Mouse (Mus musculus) spleen, adult 2 months (tissue): Measurements from ENCODE around the gene Prss56.

Experiments
- CTCF ChIP-seq: fragments of 200-500 bp; IDR thresholded peaks from 2 replicates; pipeline ENCODE4 v1.5.1; 2011; ENCODE audit warnings: mild to moderate bottlenecking, inconsistent platforms; ENCODE audit not compliant: insufficient read depth, insufficient read length, insufficient replicate concordance; ENCODE audit errors: extremely low read depth
- POLR2A ChIP-seq: fragments of 200-500 bp; IDR thresholded peaks from 2 replicates; pipeline ENCODE4 v1.6.1; 2011; ENCODE audit warnings: low read depth, low read length, inconsistent platforms

DNA sequence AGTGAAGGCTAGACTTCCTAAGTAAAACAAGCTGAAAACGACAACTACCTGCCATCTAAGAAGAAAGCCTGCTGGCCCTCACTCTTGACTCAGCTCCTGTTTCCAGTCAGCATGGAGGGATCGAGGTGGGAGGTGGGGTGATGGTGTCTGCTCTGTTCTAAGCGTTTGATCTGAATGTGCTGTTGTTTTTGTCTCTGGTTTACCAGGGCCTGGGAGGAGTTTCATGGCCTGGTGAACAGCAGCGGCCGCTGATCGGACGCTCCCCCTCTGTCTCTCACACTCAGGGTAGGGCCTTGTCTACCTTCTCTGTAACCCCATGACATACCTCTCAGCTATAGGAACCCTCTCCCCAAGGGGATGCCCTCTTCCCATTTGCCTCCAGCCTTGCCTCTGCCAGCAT is 49.1 kb downstream of the Prss56 start:
- no peak for TF ChIP-seq POLR2A
- TF ChIP-seq CTCF, result no peak
